Mouse (Mus musculus): Measurements from ENCODE around the gene Dxo. TPM values are rescaled to one million over a fixed set of nuclear protein-coding genes. Genes with fewer than 3 reads are reported as not detected.
A peak's percentile ranks its signal among the peaks of the same experiment; 100 is the strongest.
"Not testable (repeated sequence)": the region's sequence is repeated elsewhere in the genome, so short reads cannot be mapped to it uniquely, and the experiment has no call there.

The Dxo gene
- polyA plus RNA-seq (2015; fragmentation: Nextera tagmentation; extraction: Ambion mirVana) = 68.9 and 69.6 TPM in 2 replicates

- peak; percentile 90 for ATAC-seq (ENCODE audit: low FRiP score)
- peak within 1 kb of the TSS; percentile 86 for H3K9ac ChIP-seq
- peak within 1 kb of the TSS; percentile 68 for H3K4me3 ChIP-seq
- H3K9me3 ChIP-seq = no peaks in the 10 kb centered on the region
- whole genome bisulfite sequencing = under 1% methylated on average over 40 of the region's 40 CpGs
- H3K36me3 ChIP-seq = peaks cover 54% of the 10 kb centered on the region
- peak within 1 kb of the TSS; percentile 87 for H3K27ac ChIP-seq
- peak within 1 kb of the TSS; percentile 99 for H3K4me2 ChIP-seq
- peaks cover 35% of the 10 kb centered on the region for H3K4me1 ChIP-seq (replicated peaks)
- no peaks in the 10 kb centered on the region for H3K27me3 ChIP-seq
Measured at GRCm38 (mm10) chr17:34836856-34837221, at the start of gene Dxo, which contains the start of gene Stk19. Gene Dxo, plus strand, starts transcription at chr17:34837019. Gene Stk19, minus strand, starts transcription at chr17:34836945.

- Histone ChIP-seq H3K9me3 (0 out of 2 replicates have a peak, but pooled peaks cover 4% of the 10 kb centered on the region), H3K36me3 (no peaks in the 10 kb centered on the region), H3K9ac (no peak overlapping the region), H3K27ac (no peak overlapping the region), H3K4me3 (no peak overlapping the region), H3K27me3 (no peaks in the 10 kb centered on the region), H3K4me1 (replicated peaks) (no peaks in the 10 kb centered on the region), H3K4me2 (no peak overlapping the region)
- ATAC-seq (ENCODE audit: low FRiP score) = no peak
- WGBS = 89% methylated on average over 10 of the region's 10 CpGs
Measured at GRCm38 (mm10) chr17:34795016-34795415, 41.8 kb upstream of the Dxo start.

GRCm38 (mm10) chr17:34795633-34796032 lies 41.2 kb upstream of the Dxo start:
- no peak overlapping the region for H3K4me2 ChIP-seq
- H3K27me3 ChIP-seq = no peaks in the 10 kb centered on the region
- H3K27ac ChIP-seq = no peak overlapping the region
- 67% methylated on average over 9 of the region's 9 CpGs for WGBS
- H3K4me3 ChIP-seq = no peak overlapping the region
- H3K4me1 ChIP-seq (replicated peaks) = no peaks in the 10 kb centered on the region
- no peaks in the 10 kb centered on the region for H3K36me3 ChIP-seq
- H3K9ac ChIP-seq = no peak overlapping the region
- H3K9me3 ChIP-seq = 0 out of 2 replicates have a peak, but pooled peaks cover 4% of the 10 kb centered on the region
- ATAC-seq (ENCODE audit: low FRiP score) = no peak

- H3K4me2 ChIP-seq = no peak overlapping the region
- H3K36me3 ChIP-seq = no peaks in the 10 kb centered on the region
- no peaks in the 10 kb centered on the region for H3K4me1 ChIP-seq (replicated peaks)
- no peak overlapping the region for H3K27ac ChIP-seq
- H3K9ac ChIP-seq = no peak overlapping the region
- ATAC-seq (ENCODE audit: low FRiP score) = no peak
- H3K4me3 ChIP-seq = no peak overlapping the region
- H3K9me3 ChIP-seq = 0 out of 2 replicates have a peak, but pooled peaks cover 4% of the 10 kb centered on the region
- 86% methylated on average over 8 of the region's 8 CpGs for WGBS
- no peaks in the 10 kb centered on the region for H3K27me3 ChIP-seq
Measured at GRCm38 (mm10) chr17:34796311-34797140, 40.3 kb upstream of the Dxo start.

- not testable (repeated sequence) for H3K9ac ChIP-seq; H3K27me3 ChIP-seq; H3K27ac ChIP-seq; H3K4me2 ChIP-seq; H3K36me3 ChIP-seq; H3K4me1 ChIP-seq (replicated peaks); H3K4me3 ChIP-seq; H3K9me3 ChIP-seq; ATAC-seq (ENCODE audit: low FRiP score)
- 90% methylated on average over 10 of the region's 10 CpGs for WGBS
Measured at GRCm38 (mm10) chr17:34797211-34797995, 39.4 kb upstream of the Dxo start.

- ATAC-seq (ENCODE audit: low FRiP score); H3K9me3 ChIP-seq: not testable (repeated sequence)
- WGBS = 82% methylated on average over 7 of the region's 7 CpGs
Measured at GRCm38 (mm10) chr17:34798071-34798470, 38.7 kb upstream of the Dxo start.

GRCm38 (mm10) chr17:34798866-34799530 lies 37.8 kb upstream of the Dxo start:
- 91% methylated on average over 14 of the region's 17 CpGs for WGBS
- H3K9me3 ChIP-seq = no peaks in the 10 kb centered on the region
- no peak for ATAC-seq (ENCODE audit: low FRiP score)

More at GRCm38 (mm10) chr17:34798071-34798470, 38.7 kb upstream of the Dxo start:
- not testable (repeated sequence) for H3K4me2 ChIP-seq; H3K4me1 ChIP-seq (replicated peaks); H3K27me3 ChIP-seq; H3K4me3 ChIP-seq; H3K27ac ChIP-seq; H3K9ac ChIP-seq; H3K36me3 ChIP-seq

GRCm38 (mm10) chr17:34799531-34799925 lies 37.3 kb upstream of the Dxo start:
- Histone ChIP-seq H3K36me3 (no peaks in the 10 kb centered on the region), H3K4me2 (no peak overlapping the region), H3K9ac (no peak overlapping the region), H3K9me3 (no peaks in the 10 kb centered on the region), H3K27me3 (no peaks in the 10 kb centered on the region), H3K4me3 (no peak overlapping the region), H3K27ac (no peak overlapping the region), H3K4me1 (replicated peaks) (no peaks in the 10 kb centered on the region)
- ATAC-seq (ENCODE audit: low FRiP score) = no peak
- 89% methylated on average over 4 of the region's 4 CpGs for WGBS

More at GRCm38 (mm10) chr17:34798866-34799530, 37.8 kb upstream of the Dxo start:
- Histone ChIP-seq H3K9ac (no peak overlapping the region), H3K36me3 (no peaks in the 10 kb centered on the region), H3K4me3 (no peak overlapping the region), H3K27ac (no peak overlapping the region), H3K4me2 (no peak overlapping the region), H3K4me1 (replicated peaks) (no peaks in the 10 kb centered on the region), H3K27me3 (no peaks in the 10 kb centered on the region)

- not testable (repeated sequence) for H3K9ac ChIP-seq; H3K4me2 ChIP-seq; H3K9me3 ChIP-seq; H3K27me3 ChIP-seq; H3K36me3 ChIP-seq; H3K4me1 ChIP-seq (replicated peaks); H3K4me3 ChIP-seq; ATAC-seq (ENCODE audit: low FRiP score); H3K27ac ChIP-seq
- 93% methylated on average over 16 of the region's 16 CpGs for WGBS
Measured at GRCm38 (mm10) chr17:34800781-34801305, 36.0 kb upstream of the Dxo start.

GRCm38 (mm10) chr17:34802756-34803155 lies 34.1 kb upstream of the Dxo start:
- 89% methylated on average over 9 of the region's 9 CpGs for whole genome bisulfite sequencing

GRCm38 (mm10) chr17:34803367-34803766 lies 33.5 kb upstream of the Dxo start:
- H3K4me2 ChIP-seq; H3K27me3 ChIP-seq; H3K4me1 ChIP-seq (replicated peaks); H3K9me3 ChIP-seq; H3K4me3 ChIP-seq; H3K9ac ChIP-seq; ATAC-seq (ENCODE audit: low FRiP score); H3K27ac ChIP-seq; H3K36me3 ChIP-seq: not testable (repeated sequence)
- 94% methylated on average over 6 of the region's 6 CpGs for WGBS

More at GRCm38 (mm10) chr17:34802756-34803155, 34.1 kb upstream of the Dxo start:
- H3K27ac ChIP-seq; H3K4me3 ChIP-seq; H3K9me3 ChIP-seq; H3K4me1 ChIP-seq (replicated peaks); H3K4me2 ChIP-seq; H3K36me3 ChIP-seq; H3K9ac ChIP-seq; ATAC-seq (ENCODE audit: low FRiP score); H3K27me3 ChIP-seq: not testable (repeated sequence)

- H3K27me3 ChIP-seq; H3K9me3 ChIP-seq; H3K27ac ChIP-seq; ATAC-seq (ENCODE audit: low FRiP score); H3K4me2 ChIP-seq; H3K9ac ChIP-seq; H3K4me1 ChIP-seq (replicated peaks); H3K4me3 ChIP-seq; H3K36me3 ChIP-seq: not testable (repeated sequence)
- WGBS = 93% methylated on average over 6 of the region's 6 CpGs
Measured at GRCm38 (mm10) chr17:34804301-34804700, 32.5 kb upstream of the Dxo start, which contains the start of gene Cyp21a1. Gene Cyp21a1, minus strand, starts transcription at chr17:34804561.
